Mouse (Mus musculus): ENCODE measurements around the gene Tor1aip1.

Tor1aip1 gene

GRCm38 (mm10) chr1:156028340-156028975 is 7.8 kb downstream of the Tor1aip1 start:
- no peak for DNase-seq (ENCODE audit: low spot score)

GRCm38 (mm10) chr1:156027849-156028248 is 8.4 kb downstream of the Tor1aip1 start:
- no peak for DNase-seq (ENCODE audit: low spot score)

- DNase-seq (ENCODE audit: low spot score), result no peak
Measured at GRCm38 (mm10) chr1:156024831-156025503, 11.3 kb downstream of the Tor1aip1 start.

DNA sequence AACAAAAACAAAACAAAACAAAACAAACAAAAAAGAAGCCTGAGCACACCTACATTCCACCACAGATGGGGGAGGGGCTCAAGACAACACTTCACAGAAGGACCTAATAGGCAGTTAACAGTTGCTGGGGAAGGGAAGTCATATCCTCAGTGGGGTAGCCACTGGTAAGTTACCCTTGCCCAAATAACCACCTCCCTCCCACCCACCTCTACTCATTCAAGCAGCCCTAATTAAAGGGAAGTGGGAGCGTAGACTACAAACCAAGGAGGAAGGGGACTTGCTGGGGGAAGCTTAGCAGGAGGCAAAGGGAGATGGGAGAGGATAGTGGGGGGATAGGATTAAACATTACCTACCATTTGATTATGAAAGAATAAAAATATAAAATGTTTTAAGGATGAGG is 15.9 kb downstream of the Tor1aip1 start:
- DNase-seq (ENCODE audit: low spot score), result no peak

GRCm38 (mm10) chr1:156019800-156020199 is 16.5 kb downstream of the Tor1aip1 start:
- no peak for DNase-seq (ENCODE audit: low spot score)

- DNase-seq (ENCODE audit: low spot score), result no peak
Measured at GRCm38 (mm10) chr1:156009003-156009402, 27.3 kb downstream of the Tor1aip1 start.

DNA sequence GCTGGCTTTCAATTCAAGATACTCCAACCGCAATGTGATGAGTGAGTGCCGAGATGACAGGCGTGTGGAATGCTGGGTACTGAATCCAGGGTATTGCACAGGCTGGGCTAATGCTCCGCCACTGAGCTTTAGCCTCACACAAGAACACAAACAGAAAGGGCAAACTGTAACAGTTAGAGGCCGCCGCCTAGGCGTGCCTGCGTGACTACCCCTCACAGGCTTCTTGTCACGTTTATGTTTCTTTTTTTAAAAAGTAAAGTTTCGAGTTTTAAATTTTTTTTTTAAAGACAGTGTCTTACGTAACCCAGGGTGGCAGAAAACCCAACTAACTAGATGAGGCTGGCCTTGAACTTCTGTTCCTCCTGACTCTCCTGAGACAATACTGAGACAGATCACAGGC is 30.4 kb downstream of the Tor1aip1 start:
- no peak for DNase-seq (ENCODE audit: low spot score)

DNA sequence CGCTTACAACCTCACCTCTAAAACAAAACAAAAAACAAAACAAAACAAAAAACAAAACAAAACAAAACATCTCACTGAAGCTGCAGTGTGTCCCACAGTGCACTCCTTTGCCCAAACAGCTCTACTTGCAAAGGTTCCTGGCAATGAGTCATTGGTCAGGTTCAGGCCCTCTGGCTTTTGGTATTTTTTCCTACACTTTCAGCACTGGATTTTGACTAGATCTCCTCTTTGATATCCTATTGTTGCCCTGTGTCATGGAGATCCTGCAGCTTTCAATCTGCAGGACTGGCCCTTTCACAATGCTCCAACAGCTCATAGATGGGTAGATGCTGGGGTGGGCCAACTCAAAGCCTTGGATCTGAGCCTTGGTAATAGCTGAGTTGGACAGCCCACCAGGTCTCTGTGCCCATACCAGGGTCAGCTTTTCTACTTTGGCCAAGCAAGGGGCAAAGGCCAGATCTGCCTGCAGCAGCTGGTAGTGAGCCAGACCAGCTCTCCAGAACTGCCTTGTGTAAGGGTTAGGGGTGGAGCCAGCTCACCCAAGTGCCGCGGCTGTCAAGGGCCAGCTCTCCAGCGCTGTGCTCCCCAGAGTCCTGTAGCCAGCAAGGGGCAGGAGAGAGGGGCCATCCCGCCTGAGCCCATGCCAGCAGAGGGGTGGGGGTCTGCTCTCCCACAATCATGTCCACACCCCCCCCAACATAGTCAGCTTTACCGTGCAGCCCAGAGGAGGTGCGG is 32.9 kb downstream of the Tor1aip1 start:
- DNase-seq (ENCODE audit: low spot score), result no peak

GRCm38 (mm10) chr1:156002366-156002765 is 33.9 kb downstream of the Tor1aip1 start:
- no peak for DNase-seq (ENCODE audit: low spot score)

GRCm38 (mm10) chr1:155995612-155996011 is 40.7 kb downstream of the Tor1aip1 start:
- no peak for DNase-seq (ENCODE audit: low spot score)

DNA sequence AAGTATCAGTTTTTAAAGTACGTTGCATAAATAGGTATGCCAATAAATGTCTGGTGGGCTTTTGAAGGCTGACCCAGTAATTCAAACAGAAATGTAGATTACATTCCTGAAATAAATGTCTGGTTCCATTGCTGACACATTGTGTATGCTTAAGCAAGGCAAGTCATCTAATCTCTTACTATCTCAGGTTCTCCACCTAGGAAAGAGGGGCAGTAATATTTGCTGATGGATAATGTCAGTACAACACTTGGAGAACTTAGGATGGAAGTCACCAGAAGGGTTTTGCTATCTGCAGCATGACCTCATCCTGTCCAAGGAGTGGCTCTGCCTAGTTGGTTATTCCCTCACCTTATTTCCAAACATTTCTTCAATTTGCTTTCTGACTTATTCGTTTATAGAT is 41.8 kb downstream of the Tor1aip1 start:
- DNase-seq (ENCODE audit: low spot score), result no peak

GRCm38 (mm10) chr1:155990391-155990790 is 45.9 kb downstream of the Tor1aip1 start:
- no peak for DNase-seq (ENCODE audit: low spot score)

- no peak for DNase-seq (ENCODE audit: low spot score)
Measured at GRCm38 (mm10) chr1:155989387-155989786, 46.9 kb downstream of the Tor1aip1 start.

- DNase-seq (ENCODE audit: low spot score), result no peak
Measured at GRCm38 (mm10) chr1:155987625-155988024, 48.7 kb downstream of the Tor1aip1 start.

DNA sequence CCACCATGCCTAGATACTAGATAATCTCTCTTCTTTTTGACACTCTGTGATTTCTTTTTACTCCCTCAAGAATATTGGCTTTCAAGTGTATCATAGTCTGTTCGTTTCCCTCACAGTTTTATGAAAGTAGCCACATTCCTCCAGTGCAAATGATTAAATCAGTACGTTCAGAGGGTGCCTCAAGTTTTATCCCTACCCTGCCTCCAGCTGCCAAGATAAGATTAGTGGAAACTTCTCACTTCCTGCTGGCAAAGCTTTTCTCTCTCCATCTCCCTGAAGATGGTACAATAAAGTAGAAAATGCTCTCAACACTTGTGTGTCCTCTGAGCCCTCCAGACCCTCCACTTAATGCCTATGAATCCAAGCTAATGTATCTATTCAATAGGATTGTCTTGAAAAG is 61.3 kb downstream of the Tor1aip1 start:
- DNase-seq (ENCODE audit: low spot score), result no peak

DNA sequence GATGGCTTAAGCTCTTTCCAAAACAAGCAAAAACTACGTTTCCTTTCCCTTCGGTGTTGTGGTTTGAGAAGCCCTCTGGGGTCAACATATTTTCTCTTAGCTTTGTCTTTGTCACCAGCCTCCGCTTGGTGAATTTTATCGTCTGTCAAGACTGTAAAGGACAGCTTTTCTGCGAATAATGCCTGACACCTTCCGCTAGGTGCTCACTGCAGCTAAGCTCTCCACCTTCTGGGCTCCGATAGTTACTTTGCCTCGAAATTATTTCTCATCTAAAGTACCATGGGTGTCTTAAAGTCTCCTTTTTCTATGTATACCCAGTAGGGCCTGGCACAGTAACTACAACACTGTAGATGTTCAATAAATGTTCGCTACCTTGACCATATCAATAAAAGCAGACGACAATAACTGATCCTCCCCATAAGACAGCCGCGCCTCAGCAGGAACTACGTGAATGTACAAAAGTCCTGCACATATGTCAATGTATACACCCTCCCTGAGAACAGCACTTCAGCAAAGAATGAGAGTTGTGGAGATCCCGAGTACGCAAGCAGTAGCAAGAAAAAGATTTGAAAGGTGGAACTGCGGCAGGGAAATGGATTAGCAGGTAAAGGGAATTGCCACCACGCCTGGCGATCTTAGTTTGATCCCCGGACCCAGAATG is 62.4 kb downstream of the Tor1aip1 start:
- no peak for DNase-seq (ENCODE audit: low spot score)

DNA sequence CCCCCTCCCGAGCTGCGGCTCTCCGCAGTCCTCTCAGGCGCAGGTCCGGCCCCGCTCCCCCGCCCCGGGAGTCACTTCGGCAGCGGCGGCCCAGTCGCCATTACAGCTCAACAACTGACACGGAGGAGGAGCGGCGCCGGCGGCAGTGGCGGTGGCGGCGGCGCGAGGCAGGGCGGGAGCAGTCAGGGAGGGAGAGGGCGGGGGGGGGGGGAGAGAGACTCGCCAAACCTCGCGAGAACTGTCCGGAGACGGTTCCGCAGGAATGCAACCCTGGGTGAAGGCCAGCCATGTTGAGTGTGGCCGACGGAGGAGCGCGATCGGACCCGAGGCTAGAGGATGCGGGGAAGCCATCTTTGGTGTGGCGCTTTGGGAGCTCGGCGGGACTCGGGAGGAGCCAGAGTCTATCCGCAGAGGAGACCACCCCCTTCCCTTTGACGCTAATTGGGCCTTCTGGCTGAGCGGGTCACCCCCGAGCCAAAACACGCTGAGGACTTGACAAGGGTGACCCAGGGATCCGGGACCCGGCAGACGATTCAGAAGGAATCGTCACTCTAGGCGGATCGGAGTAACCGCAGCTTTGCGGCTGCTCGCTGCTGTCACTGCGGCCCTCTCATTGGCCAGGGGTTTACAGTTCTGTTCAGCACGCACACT is 63.1 kb downstream of the Tor1aip1 start, which contains the start of gene Cep350:
TSS of gene Cep350 (minus strand) at position 188 of the 651 bp plus-strand sequence.
- DNase-seq (ENCODE audit: low spot score), result peak; percentile 89

GRCm38 (mm10) chr1:155972146-155973067 is 63.9 kb downstream of the Tor1aip1 start:
- no peak for DNase-seq (ENCODE audit: low spot score)
